Mouse (Mus musculus) bone marrow macrophage, adult 2 months (primary cell): ENCODE results near the gene Zfp93.

Source experiments
- CTCF ChIP-seq: IDR thresholded peaks from 2 replicates; pipeline ENCODE4 v1.5.1; 2012; ENCODE audit warnings: low read depth, mild to moderate bottlenecking, low read length, moderate library complexity
- POLR2A ChIP-seq: IDR thresholded peaks from 2 replicates; pipeline ENCODE4 v1.6.1; 2012; ENCODE audit warnings: mild to moderate bottlenecking, low read depth, low read length, borderline replicate concordance

DNA sequence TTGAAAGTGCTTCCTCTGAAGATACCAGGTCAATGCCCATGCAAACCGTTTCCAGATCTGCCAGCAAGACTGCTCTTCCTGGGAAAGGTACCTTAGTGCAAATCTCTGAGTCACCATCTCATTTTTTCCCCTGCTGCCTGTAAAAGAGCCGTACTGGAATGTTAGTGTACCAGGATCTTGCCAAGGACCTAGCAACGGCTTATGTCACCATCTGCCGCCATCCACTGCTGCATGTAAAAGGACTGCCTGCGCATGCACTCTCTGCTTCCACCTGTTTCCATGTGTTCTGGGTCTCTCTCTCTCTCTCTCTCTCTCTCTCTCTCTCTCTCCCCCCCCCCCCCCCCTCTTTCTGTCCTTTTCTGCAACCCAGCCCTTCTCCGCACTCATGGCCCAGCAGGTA, 18.3 kb downstream of the Zfp93 start:
- no peak for TF ChIP-seq POLR2A
- TF ChIP-seq CTCF, result no peak
